Mouse (Mus musculus): Measurements from ENCODE around the gene Chordc1.

DNA sequence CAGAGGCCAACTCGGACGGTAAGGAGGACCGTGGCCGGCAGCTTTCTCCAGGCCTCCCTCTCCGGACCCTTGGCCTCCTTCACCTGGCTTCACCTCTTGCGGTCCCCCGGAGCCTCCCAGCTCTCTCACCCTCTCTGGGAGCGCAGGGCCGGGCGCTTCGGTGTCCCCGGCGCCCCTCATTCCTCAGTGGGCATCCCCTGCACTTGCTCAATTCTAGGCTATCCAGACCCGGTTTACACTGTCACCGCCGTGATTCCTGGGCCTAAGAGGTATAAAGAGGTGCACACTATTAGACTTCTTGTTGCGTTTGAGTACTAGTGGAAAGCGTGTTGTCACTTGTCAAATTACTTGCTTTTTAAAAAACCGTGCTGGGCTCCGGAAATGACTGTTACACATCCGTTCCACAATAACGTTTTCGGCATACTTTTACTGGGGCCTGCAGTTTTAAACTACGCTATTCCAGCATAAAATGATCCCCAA, 558 bp downstream of the Chordc1 start:
- TF ChIP-seq CTCF (IDR thresholded peaks at IDR 0.05; ENCODE audit: control insufficient read depth, insufficient read depth, low read length) = no peak
- TF ChIP-seq POLR2A (IDR thresholded peaks at IDR 0.05; ENCODE audit: borderline replicate concordance, control insufficient read depth, low read depth, low read length) = no peak

Measured in bone marrow, adult 2 months (tissue).